ENCODE assay signal across 8 mouse cellular contexts in genomic region chr17:63500156-63500834, GRCm38 (mm10). TPM values are rescaled to one million over a fixed set of nuclear protein-coding genes. Genes with fewer than 3 reads are reported as not detected.
A peak's percentile ranks its signal among the peaks of the same experiment; 100 is the strongest.
DNase-seq lines count a peak whose midpoint lies in the region; ATAC-seq and TF ChIP-seq lines count a peak whose summit lies in the region.

No protein-coding gene starts in this region.

- CTCF ChIA-PET in Patski (lab: Charles Lee): no interaction called here

- POLR2A ChIA-PET in Patski (lab: Charles Lee): interaction anchor here (0.6 to 1.5 kb wide), 2 partner anchors 12 to 827 kb away, joined by 3 to 4 read pairs; no protein-coding TSS in a partner anchor

- H3K4me1 ChIP-seq in hindbrain, embryonic 13.5 days (replicated peaks): peaks cover 40% of the 10 kb centered on the region

- in situ Hi-C loops in Patski (cut with MboI; ENCODE audit: low pct_unique_long_range_greater_than_20kb): no loop called here

- peak; percentile 15 for DNase-seq in Patski (ENCODE audit: low read depth, low spot score)
- peak; percentile 84 to 87 for DNase-seq in cerebellum, postnatal 14 days
- peak; percentile 65 to 74 for DNase-seq in frontal cortex, postnatal 25 days (ENCODE audit: low spot score in 2 of 2)
- DNase-seq in layer of hippocampus, postnatal 25 days (ENCODE audit: extremely low spot score in 1 of 2, low spot score in 1 of 2): peak; percentile 65 to 82
- DNase-seq in lung, postnatal 14 days: peak; percentile 83
- DNase-seq in ovary, postnatal 36 days (ENCODE audit: low spot score): peak; percentile 85
- peak; percentile 89 for DNase-seq in thymus, postnatal 14 days

- peak; percentile 61 for ATAC-seq in Patski
- ATAC-seq in hindbrain, embryonic 13.5 days (ENCODE audit: low FRiP score): peak; percentile 85

- peak overlapping the region; percentile 92 for H3K4me3 ChIP-seq in hindbrain, embryonic 13.5 days

- H3K27me3 ChIP-seq in Patski: peaks cover 6% of the 10 kb centered on the region
- H3K27me3 ChIP-seq in hindbrain, embryonic 13.5 days: no peaks in the 10 kb centered on the region

- H3K36me3 ChIP-seq in hindbrain, embryonic 13.5 days: no peaks in the 10 kb centered on the region

- peak overlapping the region; percentile 71 for H3K4me2 ChIP-seq in hindbrain, embryonic 13.5 days

- H3K27ac ChIP-seq in hindbrain, embryonic 13.5 days: peak overlapping the region; percentile 99

- H3K9ac ChIP-seq in hindbrain, embryonic 13.5 days: peak overlapping the region; percentile 99

- H3K9me3 ChIP-seq in hindbrain, embryonic 13.5 days: no peaks in the 10 kb centered on the region

- TF ChIP-seq CTCF in Patski (IDR thresholded peaks at IDR 0.05): no peak

- under 1% methylated on average over 57 of the region's 78 CpGs for WGBS in hindbrain, embryonic 13.5 days

RNA-seq across cellular contexts. Expression of gene Fbxl17, which starts 0.5 kb away (rescaled TPM):
- 28.7 TPM for polyA plus RNA-seq in Patski (2021)
- 12.0 and 17.3 TPM in 2 replicates for polyA plus RNA-seq in hindbrain, embryonic 13.5 days (2015; fragmentation: Nextera tagmentation; extraction: Ambion mirVana)
- 10 to 100 TPM; 50.4 to 56.2 TPM for total RNA-seq in layer of hippocampus, postnatal 25 days (2021)

Comparison
In these comparisons a context has a peak if more than half of its experiments do, and no peak if none do; other contexts are left out.
1. Peak in every context shown above with its lines: DNase-seq, ATAC-seq, H3K4me3 ChIP-seq and H3K27ac ChIP-seq.
2. DNase-seq: peak in every context shown above with its lines; median percentile 89 in thymus, postnatal 14 days; 86 in cerebellum, postnatal 14 days; 85 in ovary, postnatal 36 days; 83 in lung, postnatal 14 days; 74 in layer of hippocampus, postnatal 25 days; 70 in frontal cortex, postnatal 25 days; 15 in Patski.